Mouse (Mus musculus) lung, embryonic 14.5 days (tissue): ENCODE measurements around the gene Mcm5. TPM values are rescaled to one million over a fixed set of nuclear protein-coding genes. Genes with fewer than 3 reads are reported as not detected.

Source experiments
- ATAC-seq: fragments of 200-750 bp; cut with Nextera tagmentation; 2 replicates; pipeline ENCODE4 v1.8.0; 2017; ENCODE audit warnings: mild to moderate bottlenecking, moderate TSS enrichment, moderate library complexity; ENCODE audit not compliant: insufficient read depth
- DNase-seq: peaks from one replicate; pipeline ENCODE4 v3.0.0-alpha.2; 2015
- H3K27ac ChIP-seq: fragments of 300-500 bp; sonication (generic); 2 replicates; pipeline ENCODE4 v1.5.1; 2014; ENCODE audit warnings: low read depth, mild to moderate bottlenecking, moderate library complexity
- H3K27me3 ChIP-seq: fragments of 300-500 bp; sonication (generic); 2 replicates; pipeline ENCODE4 v1.6.1; 2014; ENCODE audit warnings: low read length, control low read depth; ENCODE audit not compliant: insufficient read depth
- H3K36me3 ChIP-seq: fragments of 300-500 bp; sonication (generic); 2 replicates; pipeline ENCODE4 v1.6.1; 2014; ENCODE audit warnings: control low read depth; ENCODE audit not compliant: insufficient read depth
- H3K4me1 ChIP-seq: fragments of 300-500 bp; sonication (generic); 2 replicates; pipeline ENCODE4 v1.6.1; 2014; ENCODE audit warnings: antibody characterized with exemption, control low read depth; ENCODE audit not compliant: insufficient read depth
- H3K4me2 ChIP-seq: fragments of 300-500 bp; sonication (generic); 2 replicates; pipeline ENCODE4 v1.6.1; 2014; ENCODE audit warnings: mild to moderate bottlenecking
- H3K4me3 ChIP-seq: fragments of 300-500 bp; sonication (generic); 2 replicates; pipeline ENCODE4 v1.5.1; 2014; ENCODE audit warnings: low read depth, low read length
- H3K9ac ChIP-seq: fragments of 300-500 bp; sonication (generic); 2 replicates; pipeline ENCODE4 v1.6.1; 2014
- H3K9me3 ChIP-seq: fragments of 300-500 bp; sonication (generic); 2 replicates; pipeline ENCODE4 v1.6.1; 2016; ENCODE audit warnings: low read depth, low read length, control low read depth
- CTCF ChIP-seq: IDR thresholded peaks from 2 replicates; pipeline ENCODE4 v1.5.1; 2016; ENCODE audit warnings: antibody characterized with exemption, low read depth
- WGBS: fragments of 180-500 bp; shearing (Covaris S2); extraction: QIAGEN DNeasy Blood & Tissue Kit; methylation state at CpG from one replicate; pipeline ENCODE4 v1.1.7; 2014; 5-methylcytosine and 5-hydroxymethylcytosine counted together
- polyA plus RNA-seq: library from polyadenylated mRNA; unstranded; fragments of >200 nt; fragmentation: Nextera tagmentation; extraction: Ambion mirVana; gene quantifications from 2 replicates; pipeline ENCODE4 v1.2.1, GENCODE M21; 2014

The Mcm5 gene
- polyA plus RNA-seq, 1 experiment from 2014 or later, result 227 TPM

GRCm38 (mm10) chr8:75102956-75103355 is 6.4 kb upstream of the Mcm5 start:
- no peak overlapping the region for H3K4me2 ChIP-seq
- ATAC-seq (no peak), DNase-seq (no peak)
- no peak overlapping the region for H3K9ac ChIP-seq
- TF ChIP-seq CTCF, result no peak
- no peaks in the 10 kb centered on the region for H3K9me3 ChIP-seq
- no peak overlapping the region for H3K4me3 ChIP-seq
- no peaks in the 10 kb centered on the region for H3K27me3 ChIP-seq
- H3K4me1 ChIP-seq, result no peaks in the 10 kb centered on the region
- H3K27ac ChIP-seq, result no peak overlapping the region
- peaks cover 18% of the 10 kb centered on the region for H3K36me3 ChIP-seq
- WGBS, result 62% methylated on average over 4 of the region's 4 CpGs

DNA sequence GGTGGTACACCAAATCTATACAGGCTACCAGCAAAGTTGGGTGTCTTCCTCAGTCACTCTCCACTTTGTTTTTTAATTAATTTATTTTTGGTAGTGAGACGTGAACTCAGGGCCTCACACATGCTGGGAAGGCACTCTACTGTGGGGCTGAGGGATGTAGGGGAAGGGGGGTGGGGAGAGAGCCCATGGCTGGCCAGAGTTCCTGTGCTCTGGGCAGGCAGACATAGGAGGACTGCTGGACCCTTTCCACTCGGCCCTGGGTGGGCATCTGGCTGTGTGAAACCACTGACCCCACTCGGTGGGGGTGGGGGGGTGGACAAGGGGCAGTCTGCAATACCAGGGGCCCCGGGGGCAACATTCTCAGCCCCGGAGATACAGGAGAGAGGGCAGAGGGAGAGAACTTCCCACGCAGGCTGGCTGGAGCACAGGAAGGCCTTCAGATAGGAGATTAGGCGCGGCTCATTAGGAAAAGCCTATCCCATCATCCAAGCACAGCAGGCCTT is 5.9 kb upstream of the Mcm5 start:
- TF ChIP-seq CTCF, result no peak
- Histone ChIP-seq H3K9ac (no peak overlapping the region), H3K36me3 (peaks cover 17% of the 10 kb centered on the region), H3K4me3 (no peak overlapping the region), H3K9me3 (no peaks in the 10 kb centered on the region), H3K27me3 (no peaks in the 10 kb centered on the region), H3K27ac (no peak overlapping the region), H3K4me2 (no peak overlapping the region), H3K4me1 (0 out of 2 replicates have a peak, but pooled peaks cover 3% of the 10 kb centered on the region)
- DNase-seq (no peak), ATAC-seq (no peak)
- WGBS, result 53% methylated on average over 8 of the region's 8 CpGs

GRCm38 (mm10) chr8:75108527-75109235 is 688 bp upstream of the Mcm5 start:
- DNase-seq, result peak; percentile 93
- Histone ChIP-seq H3K27ac (peak overlapping the region; percentile 87), H3K36me3 (peaks cover 31% of the 10 kb centered on the region), H3K4me2 (peak overlapping the region; percentile 69), H3K27me3 (no peaks in the 10 kb centered on the region), H3K4me3 (peak overlapping the region; percentile 84), H3K4me1 (0 out of 2 replicates have a peak, but pooled peaks cover 12% of the 10 kb centered on the region), H3K9me3 (no peaks in the 10 kb centered on the region), H3K9ac (peak overlapping the region; percentile 76)
- peak; percentile 91 for TF ChIP-seq CTCF
- 0% methylated on average over 9 of the region's 9 CpGs for WGBS
- peak; percentile 72 for ATAC-seq

DNA sequence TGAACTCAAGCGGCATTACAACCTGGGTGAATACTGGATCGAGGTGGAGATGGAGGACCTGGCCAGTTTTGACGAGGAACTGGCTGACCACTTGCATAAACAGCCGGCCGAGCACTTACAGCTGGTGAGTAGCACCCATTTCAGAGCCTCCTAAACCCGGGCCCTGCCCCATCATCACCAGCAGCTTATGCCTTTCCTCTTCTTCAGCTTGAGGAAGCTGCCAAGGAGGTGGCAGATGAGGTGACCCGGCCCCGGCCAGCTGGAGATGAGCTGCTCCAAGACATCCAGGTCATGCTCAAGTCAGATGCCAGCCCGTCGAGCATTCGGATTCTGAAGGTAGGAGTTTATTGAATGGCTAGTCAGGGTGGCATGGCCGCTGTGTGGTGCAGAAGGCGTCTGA is 724 bp downstream of the Mcm5 start:
- no peak for TF ChIP-seq CTCF
- ATAC-seq (no peak), DNase-seq (no peak)
- Histone ChIP-seq H3K27me3 (no peaks in the 10 kb centered on the region), H3K4me2 (peak overlapping the region; percentile 93), H3K9me3 (no peaks in the 10 kb centered on the region), H3K9ac (peak overlapping the region; percentile 86), H3K4me1 (0 out of 2 replicates have a peak, but pooled peaks cover 12% of the 10 kb centered on the region), H3K36me3 (peaks cover 45% of the 10 kb centered on the region), H3K27ac (no peak overlapping the region), H3K4me3 (peak overlapping the region; percentile 84)
- 8% methylated on average over 13 of the region's 13 CpGs for WGBS

GRCm38 (mm10) chr8:75118505-75118904 is 9.1 kb downstream of the Mcm5 start:
- H3K4me3 ChIP-seq, result no peak overlapping the region
- H3K4me2 ChIP-seq, result no peak overlapping the region
- no peak for DNase-seq
- no peak overlapping the region for H3K9ac ChIP-seq
- no peak for ATAC-seq
- no peak for TF ChIP-seq CTCF
- no peak overlapping the region for H3K27ac ChIP-seq
- WGBS, result 85% methylated on average over 1 of the region's 1 CpGs
- H3K27me3 ChIP-seq, result no peaks in the 10 kb centered on the region
- H3K36me3 ChIP-seq, result peaks cover 96% of the 10 kb centered on the region
- no peaks in the 10 kb centered on the region for H3K4me1 ChIP-seq
- H3K9me3 ChIP-seq, result no peaks in the 10 kb centered on the region

- DNase-seq, result no peak
- no peak overlapping the region for H3K4me2 ChIP-seq
- no peaks in the 10 kb centered on the region for H3K27me3 ChIP-seq
- no peaks in the 10 kb centered on the region for H3K4me1 ChIP-seq
- TF ChIP-seq CTCF, result no peak
- ATAC-seq, result no peak
- no peaks in the 10 kb centered on the region for H3K9me3 ChIP-seq
- peaks cover 96% of the 10 kb centered on the region for H3K36me3 ChIP-seq
- 92% methylated on average over 2 of the region's 2 CpGs for WGBS
- no peak overlapping the region for H3K9ac ChIP-seq
- no peak overlapping the region for H3K4me3 ChIP-seq
- H3K27ac ChIP-seq, result no peak overlapping the region
Measured at GRCm38 (mm10) chr8:75119287-75119686, 9.9 kb downstream of the Mcm5 start.

- no peaks in the 10 kb centered on the region for H3K4me1 ChIP-seq
- no peak for TF ChIP-seq CTCF
- H3K27me3 ChIP-seq, result no peaks in the 10 kb centered on the region
- H3K4me2 ChIP-seq, result no peak overlapping the region
- no peak for DNase-seq
- no peaks in the 10 kb centered on the region for H3K9me3 ChIP-seq
- no peak overlapping the region for H3K27ac ChIP-seq
- H3K9ac ChIP-seq, result no peak overlapping the region
- no peak for ATAC-seq
- no peak overlapping the region for H3K4me3 ChIP-seq
- peaks cover 97% of the 10 kb centered on the region for H3K36me3 ChIP-seq
- 91% methylated on average over 2 of the region's 2 CpGs for WGBS
Measured at GRCm38 (mm10) chr8:75119747-75120146, 10.4 kb downstream of the Mcm5 start.
